19 mouse cellular contexts compared by ENCODE assay signal in genomic region chr13:43778021-43778649, GRCm38 (mm10). TPM values are rescaled to one million over a fixed set of nuclear protein-coding genes. Genes with fewer than 3 reads are reported as not detected.
A peak's percentile ranks its signal among the peaks of the same experiment; 100 is the strongest.
DNase-seq lines count a peak whose midpoint lies in the region; ATAC-seq and TF ChIP-seq lines count a peak whose summit lies in the region.
"Had no signal": no experiment of that assay in that cellular context is flagged by ENCODE, and none has a peak within 500 bp of the region (broad histone marks: within the 10 kb centered on the region; RNA-seq: fewer than 3 reads in every experiment).

No protein-coding gene starts in this region.

- peak overlapping the region; percentile 35; the same call in 1 of the 2 replicates for H3K27ac ChIP-seq in hindbrain, embryonic 10.5 days
- H3K27ac ChIP-seq in hindbrain, embryonic 16.5 days (ENCODE audit: low read depth, low read length) = no peak overlapping the region
- peak overlapping the region; percentile 51 for H3K27ac ChIP-seq in bone marrow macrophage, adult 2 months (ENCODE audit: insufficient read depth, low read depth, low read length)
- H3K27ac ChIP-seq: forebrain, embryonic 12.5 days; heart, embryonic 15.5 days had no signal

- no peak for TF ChIP-seq CTCF in bone marrow macrophage, adult 2 months (IDR thresholded peaks at IDR 0.05; ENCODE audit: low read depth, low read length)

- no peaks in the 10 kb centered on the region for H3K36me3 ChIP-seq in hindbrain, embryonic 10.5 days
- H3K36me3 ChIP-seq in hindbrain, embryonic 16.5 days (ENCODE audit: control insufficient read depth, insufficient read depth, low read length) = no peaks in the 10 kb centered on the region
- H3K36me3 ChIP-seq: forebrain, embryonic 12.5 days; heart, embryonic 15.5 days; midbrain, embryonic 10.5 days had no signal

- no peak for TF ChIP-seq POLR2A in bone marrow macrophage, adult 2 months (IDR thresholded peaks at IDR 0.05; ENCODE audit: borderline replicate concordance, low read depth, low read length)

- no peak overlapping the region for H3K4me3 ChIP-seq in hindbrain, embryonic 10.5 days
- no peak overlapping the region for H3K4me3 ChIP-seq in hindbrain, embryonic 16.5 days (ENCODE audit: low read length)
- H3K4me3 ChIP-seq in bone marrow macrophage, adult 2 months (ENCODE audit: insufficient read depth, low read length) = no peak overlapping the region
- H3K4me3 ChIP-seq: forebrain, embryonic 12.5 days; heart, embryonic 15.5 days; midbrain, embryonic 10.5 days had no signal

- no peak for DNase-seq in hindbrain, embryonic 10.5 days (ENCODE audit: low spot score)
- DNase-seq in A20 (ENCODE audit: low read depth, low spot score) = peak; percentile 74
- DNase-seq in right cerebral cortex, postnatal 4 days = no peak
- DNase-seq in adrenal gland, postnatal 25 days = no peak
- DNase-seq in kidney, adult 11 months = no peak
- DNase-seq: adrenal gland, adult 2 months; cerebellum, postnatal 14 days; gastrocnemius, postnatal 10 days; kidney, adult 8-10 months; kidney, postnatal 4 days; lung, adult 2 months; thymus, postnatal 4 days had no signal

- H3K9me3 ChIP-seq in hindbrain, embryonic 10.5 days = no peaks in the 10 kb centered on the region
- H3K9me3 ChIP-seq in hindbrain, embryonic 16.5 days (ENCODE audit: control insufficient read depth, low read length) = no peaks in the 10 kb centered on the region
- H3K9me3 ChIP-seq: forebrain, embryonic 12.5 days; heart, embryonic 15.5 days; midbrain, embryonic 10.5 days had no signal

- no peak overlapping the region for H3K4me2 ChIP-seq in hindbrain, embryonic 16.5 days (ENCODE audit: low read length)
- H3K4me2 ChIP-seq: forebrain, embryonic 12.5 days; heart, embryonic 15.5 days; liver, embryonic 11.5 days had no signal

- H3K9ac ChIP-seq in hindbrain, embryonic 16.5 days (ENCODE audit: low read depth, low read length) = no peak overlapping the region
- H3K9ac ChIP-seq: forebrain, embryonic 12.5 days; heart, embryonic 15.5 days had no signal

- ATAC-seq in hindbrain, embryonic 16.5 days = no peak
- peak; percentile 48 for ATAC-seq in megakaryocyte, adult 5-6 weeks (ENCODE audit: poor library complexity, severe bottlenecking)

- H3K4me1 ChIP-seq in hindbrain, embryonic 10.5 days (replicated peaks) = peaks cover 4% of the 10 kb centered on the region; the same call in 1 of the 2 replicates
- peaks cover 6% of the 10 kb centered on the region for H3K4me1 ChIP-seq in hindbrain, embryonic 16.5 days (ENCODE audit: control insufficient read depth, insufficient read depth, low read depth, low read length)
- peaks cover 62% of the 10 kb centered on the region for H3K4me1 ChIP-seq in bone marrow macrophage, adult 2 months (ENCODE audit: control insufficient read depth, insufficient read depth, low read length)

- H3K27me3 ChIP-seq in hindbrain, embryonic 10.5 days (ENCODE audit: insufficient read depth, poor library complexity, severe bottlenecking) = peaks cover 16% of the 10 kb centered on the region
- H3K27me3 ChIP-seq in hindbrain, embryonic 16.5 days (replicated peaks; ENCODE audit: control insufficient read depth, insufficient read depth, low read length) = 0 out of 2 replicates have a peak, but pooled peaks cover 2% of the 10 kb centered on the region
- H3K27me3 ChIP-seq: heart, embryonic 15.5 days had no signal

- 50% methylated on average over 6 of the region's 6 CpGs for WGBS in hindbrain, embryonic 10.5 days
- WGBS in hindbrain, embryonic 16.5 days = 71% methylated on average over 6 of the region's 6 CpGs

RNA-seq across cellular contexts. Expression of gene Cd83, which starts 6.4 kb away (rescaled TPM):
- polyA plus RNA-seq in hindbrain, embryonic 10.5 days (2016; fragmentation: Nextera tagmentation; extraction: Ambion mirVana) = 4.0 and 5.4 TPM in 2 replicates
- polyA plus RNA-seq in hindbrain, embryonic 16.5 days (2015; fragmentation: Nextera tagmentation; extraction: Ambion mirVana) = 33.9 and 36.4 TPM in 2 replicates
- polyA plus RNA-seq in bone marrow macrophage, adult 2 months (2012; ENCODE audit: insufficient read depth, insufficient read length, missing spikeins) = 43.3 and 44.5 TPM in 2 replicates
- total RNA-seq in megakaryocyte, adult 5-6 weeks (2015) = 1.2 and 1.7 TPM in 2 replicates
- 0.81 and 1.4 TPM in 2 replicates for total RNA-seq in megakaryocyte, adult 5-6 weeks (2017)
- 1.9 and 2.9 TPM in 2 replicates for total RNA-seq in adrenal gland, postnatal 25 days (2021)
